Mouse (Mus musculus): ENCODE measurements around the gene Olfr554. TPM values are rescaled to one million over a fixed set of nuclear protein-coding genes. Genes with fewer than 3 reads are reported as not detected.
"Not testable (repeated sequence)": the region's sequence is repeated elsewhere in the genome, so short reads cannot be mapped to it uniquely, and the experiment has no call there.

Olfr554 gene
- polyA plus RNA-seq (2016; fragmentation: Nextera tagmentation; extraction: Ambion mirVana), result not detected in 2 replicates

DNA sequence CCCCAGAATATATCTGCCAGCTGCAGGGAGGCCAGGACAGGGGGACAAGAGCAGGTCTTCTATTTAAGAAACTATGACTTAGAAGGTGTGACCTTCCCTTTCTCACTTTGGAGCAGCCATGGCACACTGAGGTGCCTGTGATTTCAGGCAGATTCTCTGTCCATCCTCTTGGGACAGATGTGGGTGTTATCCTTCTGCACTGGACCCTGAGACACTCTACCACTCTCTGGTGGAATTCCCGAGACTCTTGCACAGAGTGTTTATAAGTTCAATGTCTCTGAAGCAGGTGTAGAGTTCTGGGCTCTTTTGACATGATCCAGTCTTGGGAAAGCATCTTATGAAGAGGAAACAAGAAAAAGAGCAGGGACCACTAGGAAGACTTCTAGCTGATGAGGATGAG is at the start of gene Olfr554:
Gene Olfr554 (plus strand): TSS at position 301 of the 400 bp plus-strand sequence.
- H3K4me2 ChIP-seq, result no peak within 1 kb of the TSS
- no peaks in the 10 kb centered on the region for H3K36me3 ChIP-seq (replicated peaks)
- H3K27ac ChIP-seq, result no peak within 1 kb of the TSS
- no peaks in the 10 kb centered on the region for H3K4me1 ChIP-seq
- H3K27me3 ChIP-seq, result no peaks in the 10 kb centered on the region
- 78% methylated on average over 1 of the region's 1 CpGs for WGBS
- ATAC-seq (ENCODE audit: low FRiP score), result no peak
- no peak within 1 kb of the TSS for H3K9ac ChIP-seq
- H3K4me3 ChIP-seq (replicated peaks), result no peak within 1 kb of the TSS
- no peaks in the 10 kb centered on the region for H3K9me3 ChIP-seq

DNA sequence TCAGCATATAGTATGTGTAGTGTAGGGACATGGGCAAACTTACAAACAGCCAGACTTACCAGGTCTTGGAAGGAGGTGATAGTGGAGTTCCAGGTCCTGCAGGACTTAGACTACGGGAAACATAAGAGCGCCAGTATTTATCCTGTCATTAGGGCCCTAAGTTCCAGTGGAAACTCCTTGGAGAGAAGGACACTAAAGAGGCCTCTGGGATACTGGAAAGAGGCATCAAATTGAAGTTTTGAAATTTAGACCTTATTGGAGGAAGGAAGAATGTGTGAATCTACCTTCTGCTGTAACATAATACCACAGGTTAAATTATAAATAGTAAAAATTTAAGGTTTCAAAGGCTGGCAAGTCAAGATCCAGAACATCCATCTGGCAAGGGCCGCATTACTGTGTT is 46.4 kb upstream of the Olfr554 start, which contains the start of gene Olfr551:
Gene Olfr551 (minus strand): TSS at position 101 of the 400 bp plus-strand sequence.
- Histone ChIP-seq H3K9me3 (no peaks in the 10 kb centered on the region), H3K27ac (no peak within 1 kb of the TSS), H3K4me2 (no peak within 1 kb of the TSS), H3K27me3 (no peaks in the 10 kb centered on the region), H3K4me3 (replicated peaks) (no peak within 1 kb of the TSS), H3K36me3 (replicated peaks) (no peaks in the 10 kb centered on the region), H3K4me1 (no peaks in the 10 kb centered on the region), H3K9ac (no peak within 1 kb of the TSS)
- 98% methylated on average over 3 of the region's 3 CpGs for WGBS
- no peak for ATAC-seq (ENCODE audit: low FRiP score)

DNA sequence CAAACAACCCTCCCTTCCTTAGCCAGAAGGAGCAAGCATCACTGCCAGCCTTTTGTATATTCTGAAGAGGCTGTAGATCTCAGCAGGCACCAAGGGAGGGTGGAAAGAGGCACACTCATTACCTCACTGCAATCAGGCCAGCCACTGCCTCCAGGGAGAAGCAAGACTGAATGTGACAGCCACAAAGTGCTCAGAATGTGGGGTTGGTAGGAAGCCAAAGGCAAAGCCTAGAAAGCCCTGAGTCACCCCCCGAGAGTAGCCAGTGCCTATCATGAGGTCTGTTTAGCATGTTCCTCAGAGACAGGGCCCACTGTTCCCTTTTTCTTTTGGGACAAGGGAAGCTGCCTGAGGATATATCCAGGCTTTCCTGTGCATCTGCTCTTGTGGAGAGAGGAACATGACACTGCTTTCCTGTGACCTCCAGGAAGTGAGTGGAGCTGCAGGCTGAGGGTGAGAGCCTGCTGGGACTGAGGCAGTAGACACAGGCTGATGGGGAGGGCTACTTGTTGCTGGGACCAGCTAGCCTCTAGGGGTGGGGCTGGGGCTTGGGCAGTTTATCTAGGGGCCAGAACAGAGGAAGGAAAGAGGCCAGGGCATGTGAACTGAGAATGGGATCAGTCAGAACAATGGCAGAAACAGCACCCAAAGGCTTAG is 40.7 kb upstream of the Olfr554 start, which contains the start of gene Olfr552:
Gene Olfr552 (plus strand): TSS at position 393 of the 654 bp plus-strand sequence.
- WGBS, result 75% methylated on average over 1 of the region's 1 CpGs
- H3K36me3 ChIP-seq (replicated peaks), result no peaks in the 10 kb centered on the region
- H3K27ac ChIP-seq, result no peak within 1 kb of the TSS
- no peak within 1 kb of the TSS for H3K4me2 ChIP-seq
- no peaks in the 10 kb centered on the region for H3K9me3 ChIP-seq
- ATAC-seq (ENCODE audit: low FRiP score), result no peak
- no peak within 1 kb of the TSS for H3K9ac ChIP-seq
- H3K4me1 ChIP-seq, result no peaks in the 10 kb centered on the region
- no peak within 1 kb of the TSS for H3K4me3 ChIP-seq (replicated peaks)
- H3K27me3 ChIP-seq, result no peaks in the 10 kb centered on the region

DNA sequence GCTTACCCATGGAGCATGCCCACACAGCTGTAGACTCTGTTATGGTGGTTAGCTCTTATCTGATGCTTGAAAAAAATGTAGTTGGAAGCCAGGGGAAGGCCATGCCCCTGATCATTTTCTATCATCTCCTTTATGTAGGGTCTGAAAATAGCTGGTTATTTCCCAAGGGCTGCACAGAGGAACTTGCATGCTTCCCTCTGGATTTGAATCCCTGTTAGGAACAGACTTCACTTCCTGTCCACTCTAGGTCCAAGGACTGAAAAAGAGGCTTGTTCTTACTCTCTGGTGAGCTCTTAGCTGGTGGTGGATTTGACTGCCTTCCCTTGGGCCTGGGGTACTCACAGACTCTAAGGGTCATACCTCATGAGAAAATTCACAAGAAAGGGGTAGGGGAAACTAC is 20.1 kb upstream of the Olfr554 start, which contains the start of gene Olfr553:
Gene Olfr553 (minus strand): TSS at position 101 of the 400 bp plus-strand sequence.
- ATAC-seq (ENCODE audit: low FRiP score), result no peak
- Histone ChIP-seq H3K4me1 (no peaks in the 10 kb centered on the region), H3K9ac (no peak within 1 kb of the TSS), H3K36me3 (replicated peaks) (no peaks in the 10 kb centered on the region), H3K4me2 (no peak within 1 kb of the TSS), H3K27me3 (no peaks in the 10 kb centered on the region), H3K4me3 (replicated peaks) (no peak within 1 kb of the TSS), H3K9me3 (no peaks in the 10 kb centered on the region), H3K27ac (no peak within 1 kb of the TSS)

DNA sequence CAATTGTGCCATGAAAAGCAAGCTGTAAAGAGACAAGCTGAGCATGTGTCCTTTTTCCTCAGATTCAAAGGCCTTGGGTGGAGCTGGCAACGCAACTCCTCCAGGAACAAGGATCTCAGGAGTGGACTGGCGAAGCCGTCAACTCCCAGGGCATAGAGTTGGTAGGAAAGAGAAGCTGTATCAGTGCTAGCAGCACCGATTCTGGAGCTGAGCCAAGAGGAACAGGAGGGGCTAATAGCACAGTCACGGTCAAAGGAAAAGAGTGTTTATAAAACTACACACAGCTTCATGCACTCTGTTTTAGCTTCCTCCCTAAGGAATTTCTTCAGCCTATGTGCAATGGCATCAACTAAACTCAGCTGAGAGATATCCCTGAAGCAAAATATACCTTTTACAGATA is 18.6 kb upstream of the Olfr554 start:
- WGBS, result 79% methylated on average over 5 of the region's 5 CpGs
- ATAC-seq (ENCODE audit: low FRiP score), result no peak
- H3K27me3 ChIP-seq, result no peaks in the 10 kb centered on the region
- H3K4me1 ChIP-seq, result no peaks in the 10 kb centered on the region
- H3K36me3 ChIP-seq (replicated peaks), result no peaks in the 10 kb centered on the region
- no peak overlapping the region for H3K9ac ChIP-seq
- H3K27ac ChIP-seq, result no peak overlapping the region
- H3K4me2 ChIP-seq, result no peak overlapping the region
- no peak overlapping the region for H3K4me3 ChIP-seq (replicated peaks)
- no peaks in the 10 kb centered on the region for H3K9me3 ChIP-seq

DNA sequence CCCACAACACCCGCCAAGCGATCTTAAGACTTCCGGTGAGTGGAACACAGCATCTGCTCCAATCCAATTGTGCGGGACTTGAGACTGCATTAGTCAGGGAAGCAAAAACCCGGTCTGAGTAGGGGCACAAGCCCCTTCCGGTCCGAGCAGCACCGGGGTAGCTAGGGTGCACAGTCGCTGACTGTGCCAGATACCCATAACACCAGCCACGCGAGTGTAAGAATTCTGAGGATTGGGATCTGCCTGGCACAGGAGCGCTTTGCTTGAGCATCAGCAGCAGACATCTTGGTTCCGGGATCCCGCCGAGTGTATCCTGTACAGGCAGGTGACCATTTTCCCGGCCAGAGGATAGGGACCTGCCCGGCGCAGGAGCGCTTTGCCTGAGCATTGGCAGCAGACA is 17.9 kb upstream of the Olfr554 start:
- not testable (repeated sequence) for H3K9ac ChIP-seq; H3K4me2 ChIP-seq; H3K27me3 ChIP-seq; H3K9me3 ChIP-seq; ATAC-seq (ENCODE audit: low FRiP score); H3K4me1 ChIP-seq; H3K27ac ChIP-seq; H3K4me3 ChIP-seq (replicated peaks); H3K36me3 ChIP-seq (replicated peaks)
- WGBS, result 85% methylated on average over 19 of the region's 19 CpGs

DNA sequence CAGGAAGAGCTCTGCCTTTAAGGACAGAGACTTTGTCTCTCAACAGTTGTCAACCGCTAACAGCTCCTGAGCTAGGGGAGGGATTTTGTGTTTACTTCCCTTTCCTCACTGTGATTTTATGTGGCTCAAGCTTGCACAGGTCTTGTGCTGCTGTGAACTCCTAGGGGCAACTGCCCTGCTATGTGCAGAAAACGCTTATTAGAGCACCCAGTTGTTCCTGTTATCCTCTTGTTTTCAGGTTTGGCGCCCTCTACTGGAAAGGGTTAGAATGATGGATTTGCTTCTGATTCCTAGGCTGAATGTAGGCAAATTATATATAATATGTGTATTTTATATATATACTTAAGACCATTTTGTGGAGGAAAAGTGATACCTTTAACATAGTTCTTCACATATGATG is 1.6 kb upstream of the Olfr554 start:
- 40% methylated on average over 3 of the region's 3 CpGs for WGBS

DNA sequence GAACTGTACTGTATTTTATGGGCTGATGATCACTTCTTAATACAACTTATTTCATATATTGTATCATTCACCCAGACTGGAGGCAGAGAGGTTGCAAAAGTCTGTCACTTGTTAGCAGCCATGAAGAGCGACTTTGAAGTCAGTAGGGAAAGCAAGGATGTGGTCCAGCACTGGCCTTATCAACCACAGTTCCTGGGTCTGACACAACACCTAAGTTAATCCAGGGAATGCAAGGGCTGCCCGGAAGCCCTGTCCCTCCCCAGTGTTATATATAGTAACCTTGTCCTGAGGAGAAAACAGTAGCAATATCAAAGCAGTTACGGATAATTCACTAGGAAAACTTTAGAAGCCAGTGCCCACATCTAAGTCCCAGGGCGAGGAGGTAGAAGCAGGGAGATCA is 6.7 kb downstream of the Olfr554 start:
- H3K27ac ChIP-seq; H3K4me2 ChIP-seq; H3K27me3 ChIP-seq; H3K9me3 ChIP-seq; ATAC-seq (ENCODE audit: low FRiP score); H3K4me1 ChIP-seq; H3K4me3 ChIP-seq (replicated peaks); H3K36me3 ChIP-seq (replicated peaks); H3K9ac ChIP-seq: not testable (repeated sequence)
- 90% methylated on average over 4 of the region's 4 CpGs for WGBS

More for the DNA sequence above, 1.6 kb upstream of the Olfr554 start:
- Histone ChIP-seq H3K9ac (no peak overlapping the region), H3K27ac (no peak overlapping the region), H3K27me3 (no peaks in the 10 kb centered on the region), H3K4me1 (no peaks in the 10 kb centered on the region), H3K4me2 (no peak overlapping the region), H3K9me3 (no peaks in the 10 kb centered on the region), H3K36me3 (replicated peaks) (no peaks in the 10 kb centered on the region), H3K4me3 (replicated peaks) (no peak overlapping the region)
- ATAC-seq (ENCODE audit: low FRiP score), result no peak

DNA sequence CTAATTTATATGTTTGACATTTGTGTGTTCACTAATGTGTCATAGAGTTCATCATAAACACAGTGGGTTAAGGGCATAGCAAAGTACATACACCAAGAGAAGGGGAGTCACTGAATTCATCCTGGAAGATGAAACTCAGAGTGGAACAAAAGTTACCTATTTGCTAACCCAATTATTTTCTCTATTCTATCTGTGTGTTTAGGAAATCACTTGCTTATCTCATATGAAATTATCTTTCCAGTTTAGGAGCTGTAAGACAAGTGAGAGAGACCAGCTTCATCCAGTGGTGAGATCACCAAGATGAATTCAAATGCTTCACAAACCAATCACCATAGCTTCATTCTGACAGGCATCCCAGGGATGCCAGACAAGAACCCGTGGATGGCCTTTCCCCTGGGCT is 20.3 kb downstream of the Olfr554 start, which contains the start of gene Olfr555:
Gene Olfr555 (plus strand): TSS at position 301 of the 400 bp plus-strand sequence.
- Histone ChIP-seq H3K36me3 (replicated peaks) (no peaks in the 10 kb centered on the region), H3K9ac (no peak within 1 kb of the TSS), H3K27me3 (no peaks in the 10 kb centered on the region), H3K4me2 (no peak within 1 kb of the TSS), H3K4me1 (no peaks in the 10 kb centered on the region), H3K9me3 (no peaks in the 10 kb centered on the region), H3K4me3 (replicated peaks) (no peak within 1 kb of the TSS), H3K27ac (no peak within 1 kb of the TSS)
- WGBS, result 82% methylated on average over 1 of the region's 1 CpGs
- no peak for ATAC-seq (ENCODE audit: low FRiP score)

DNA sequence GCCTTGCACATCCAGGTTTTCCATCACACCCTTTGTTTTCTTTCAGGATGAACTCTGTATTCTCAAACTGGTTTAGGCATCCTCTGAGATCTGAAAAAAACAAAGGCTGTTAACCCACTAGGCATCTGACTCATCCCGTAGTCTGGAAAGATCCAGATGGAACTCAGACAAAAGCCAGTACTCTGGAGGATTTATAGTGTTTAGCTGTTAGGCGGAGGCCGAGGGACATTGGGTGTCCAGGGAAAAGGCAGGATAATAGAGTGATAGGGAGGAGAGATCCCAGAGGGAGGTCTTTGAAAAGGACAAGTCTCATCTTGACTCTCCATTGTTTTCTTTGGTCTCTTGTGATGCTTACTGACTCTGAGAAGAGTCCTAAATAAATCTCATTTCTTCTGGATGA is 26.4 kb downstream of the Olfr554 start, which contains the start of gene Olfr556:
Gene Olfr556 (plus strand): TSS at position 301 of the 400 bp plus-strand sequence.
- H3K36me3 ChIP-seq (replicated peaks), result no peaks in the 10 kb centered on the region
- WGBS, result 56% methylated on average over 3 of the region's 3 CpGs
- H3K4me3 ChIP-seq (replicated peaks), result no peak within 1 kb of the TSS
- H3K27me3 ChIP-seq, result no peaks in the 10 kb centered on the region
- H3K9ac ChIP-seq, result no peak within 1 kb of the TSS
- ATAC-seq (ENCODE audit: low FRiP score), result no peak
- no peak within 1 kb of the TSS for H3K27ac ChIP-seq
- H3K4me2 ChIP-seq, result no peak within 1 kb of the TSS
- no peaks in the 10 kb centered on the region for H3K4me1 ChIP-seq
- H3K9me3 ChIP-seq, result no peaks in the 10 kb centered on the region

DNA sequence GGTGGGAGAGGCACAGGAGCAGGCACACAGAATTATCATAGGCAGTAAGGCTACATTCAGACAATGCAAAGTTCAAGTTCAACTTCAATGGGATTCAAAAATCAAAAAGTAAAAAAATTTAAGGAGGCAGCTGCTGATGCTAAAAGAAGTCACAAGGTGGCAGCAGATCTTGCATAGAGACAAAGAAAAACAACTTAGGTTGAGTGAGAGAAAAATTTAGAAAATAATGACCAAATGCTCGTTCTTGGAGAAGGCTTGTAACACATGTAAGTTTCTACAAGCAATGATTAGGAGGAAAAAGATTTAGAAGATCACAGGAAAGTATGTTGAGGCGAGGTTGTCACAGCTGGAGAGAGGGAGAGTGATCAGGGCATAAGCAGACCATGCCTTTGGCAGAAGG is 27.1 kb downstream of the Olfr554 start:
- Histone ChIP-seq H3K27ac (no peak overlapping the region), H3K36me3 (replicated peaks) (no peaks in the 10 kb centered on the region), H3K4me2 (no peak overlapping the region), H3K27me3 (no peaks in the 10 kb centered on the region), H3K4me1 (no peaks in the 10 kb centered on the region), H3K9me3 (no peaks in the 10 kb centered on the region), H3K9ac (no peak overlapping the region), H3K4me3 (replicated peaks) (no peak overlapping the region)
- ATAC-seq (ENCODE audit: low FRiP score), result no peak
- 43% methylated on average over 2 of the region's 2 CpGs for WGBS

DNA sequence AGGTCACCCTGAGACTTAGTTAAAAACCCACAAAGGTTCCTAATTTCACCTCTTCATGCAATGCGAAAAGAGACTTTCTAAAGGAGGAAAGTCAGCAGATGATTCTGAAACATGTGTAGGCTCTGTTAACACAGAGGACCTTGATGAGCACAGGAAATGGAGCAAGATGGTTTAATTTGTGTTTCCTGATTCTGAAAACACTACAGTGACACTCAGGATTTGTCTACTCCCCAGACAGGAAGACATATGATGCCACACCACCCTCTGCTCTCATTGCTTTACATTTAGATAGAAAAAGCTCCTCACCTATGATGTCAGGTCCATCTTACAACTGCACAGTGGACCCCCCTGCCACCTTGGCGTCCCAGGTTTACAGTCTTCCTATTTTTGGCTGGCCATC is 38.0 kb downstream of the Olfr554 start:
- no peak overlapping the region for H3K4me2 ChIP-seq
- no peak for ATAC-seq (ENCODE audit: low FRiP score)
- peaks cover 5% of the 10 kb centered on the region; the same call in 1 of the 2 replicates for H3K36me3 ChIP-seq (replicated peaks)
- no peaks in the 10 kb centered on the region for H3K27me3 ChIP-seq
- H3K4me3 ChIP-seq (replicated peaks), result no peak overlapping the region
- H3K9me3 ChIP-seq, result no peaks in the 10 kb centered on the region
- no peak overlapping the region for H3K27ac ChIP-seq
- WGBS, result 86% methylated on average over 2 of the region's 2 CpGs
- H3K4me1 ChIP-seq, result no peaks in the 10 kb centered on the region
- H3K9ac ChIP-seq, result no peak overlapping the region

DNA sequence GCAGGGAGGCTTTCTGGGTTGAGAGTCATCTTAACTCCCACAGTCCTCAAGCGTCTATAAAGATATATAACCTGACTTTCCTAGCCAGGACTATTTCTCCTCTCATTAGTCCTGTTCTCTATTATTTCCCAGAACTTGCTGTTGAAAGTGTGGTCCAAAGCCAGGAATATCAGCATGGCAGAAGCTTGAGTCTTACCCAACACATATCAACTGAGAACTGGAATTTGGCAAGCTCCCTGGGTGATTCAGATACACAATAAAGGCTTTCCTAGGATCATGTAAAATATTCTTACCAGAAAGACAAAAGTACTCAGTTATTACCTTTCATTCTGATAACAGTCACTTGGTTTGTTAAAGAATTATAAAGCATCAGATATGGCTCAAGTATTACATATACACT is 43.7 kb downstream of the Olfr554 start:
- WGBS, result 95% methylated on average over 1 of the region's 1 CpGs
- Histone ChIP-seq H3K27ac (no peak overlapping the region), H3K4me3 (replicated peaks) (no peak overlapping the region)

More for the DNA sequence above, 43.7 kb downstream of the Olfr554 start:
- Histone ChIP-seq H3K4me1 (no peaks in the 10 kb centered on the region), H3K36me3 (replicated peaks) (peaks cover 5% of the 10 kb centered on the region; the same call in 1 of the 2 replicates), H3K4me2 (no peak overlapping the region), H3K9ac (no peak overlapping the region), H3K27me3 (no peaks in the 10 kb centered on the region), H3K9me3 (no peaks in the 10 kb centered on the region)
- ATAC-seq (ENCODE audit: low FRiP score), result no peak

Data from forebrain, embryonic 12.5 days (tissue).